ENCODE assay signal across 8 mouse cellular contexts in the genomic region with DNA sequence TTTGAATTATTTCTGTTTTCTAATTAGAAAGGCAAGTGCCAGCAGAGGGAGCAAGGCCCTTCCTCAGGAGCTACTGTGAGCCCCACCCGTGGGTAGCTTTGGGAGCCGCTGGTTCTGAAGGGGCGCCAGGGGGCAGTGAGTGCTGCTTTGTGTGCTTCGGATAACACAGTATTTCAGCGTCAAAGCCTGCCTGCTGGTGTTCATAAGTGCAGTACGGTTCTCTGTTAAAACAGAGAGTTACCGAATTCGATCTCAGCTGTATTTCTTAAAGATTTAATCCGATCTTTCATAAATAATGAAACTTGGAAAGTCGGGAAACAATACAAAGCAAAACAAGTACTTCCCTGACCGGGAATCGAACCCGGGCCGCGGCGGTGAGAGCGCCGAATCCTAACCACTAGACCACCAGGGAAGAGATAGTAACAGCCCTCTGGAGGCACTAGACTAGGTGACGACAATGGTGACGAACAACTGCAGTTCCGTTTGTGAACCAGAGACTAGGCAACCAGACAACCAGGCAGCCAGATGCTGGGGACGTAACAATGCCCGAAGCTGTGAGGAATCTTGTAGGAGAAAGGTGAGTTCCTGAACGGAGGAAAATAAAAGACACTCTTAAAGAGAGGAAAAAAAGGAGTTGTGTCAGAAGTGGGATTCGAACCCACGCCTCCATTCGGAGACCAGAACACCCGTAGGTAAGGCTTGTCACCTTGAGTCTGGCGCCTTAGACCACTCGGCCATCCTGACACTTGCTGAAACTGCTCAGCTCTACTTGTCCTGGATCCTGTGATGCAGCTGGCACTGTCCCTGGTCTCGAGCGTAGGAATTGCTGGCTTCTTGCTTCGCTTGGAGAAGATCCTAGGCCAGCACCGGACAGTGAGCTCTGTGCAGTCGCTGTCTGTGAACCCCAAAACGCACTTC. TPM values are rescaled to one million over a fixed set of nuclear protein-coding genes. Genes with fewer than 3 reads are reported as not detected.
DNase-seq lines count a peak whose midpoint lies in the region; ATAC-seq and TF ChIP-seq lines count a peak whose summit lies in the region.

No protein-coding gene starts in this region.

- no peaks in the 10 kb centered on the region for H3K27me3 ChIP-seq in heart, embryonic 12.5 days (replicated peaks)
- H3K27me3 ChIP-seq in kidney, postnatal 0 days (ENCODE audit: insufficient read depth, low read length) = no peaks in the 10 kb centered on the region
- H3K27me3 ChIP-seq in liver, embryonic 11.5 days (replicated peaks; ENCODE audit: control insufficient read depth, insufficient read depth, low read length) = no peaks in the 10 kb centered on the region
- H3K27me3 ChIP-seq in stomach, embryonic 14.5 days (ENCODE audit: control insufficient read depth, insufficient read depth, low read length) = no peaks in the 10 kb centered on the region

- ATAC-seq in erythroid progenitor cell, adult 5-6 weeks (replicated peaks; ENCODE audit: low FRiP score, poor library complexity, severe bottlenecking) = peak; percentile 80
- peak; percentile 91 for ATAC-seq in heart, embryonic 12.5 days (ENCODE audit: insufficient number of reproducible peaks, low FRiP score)
- ATAC-seq in kidney, postnatal 0 days (replicated peaks; ENCODE audit: low FRiP score, low read depth) = peak; percentile 91
- peak; percentile 87 for ATAC-seq in liver, embryonic 11.5 days (replicated peaks; ENCODE audit: low FRiP score)
- peak; percentile 92 for ATAC-seq in stomach, embryonic 14.5 days (ENCODE audit: insufficient number of reproducible peaks, insufficient read depth, low FRiP score, low read depth)

- peak; percentile 95 for DNase-seq in CD4-positive helper T cell, adult 2 months (ENCODE audit: low read depth, low spot score)
- peak; percentile 91 for DNase-seq in brain, embryonic 18.5 days (ENCODE audit: low read depth, low spot score)
- DNase-seq in kidney, postnatal 0 days (ENCODE audit: low spot score) = peak; percentile 98
- peak; percentile 100 for DNase-seq in liver, embryonic 11.5 days (ENCODE audit: low spot score)
- DNase-seq in naive thymus-derived CD4-positive, alpha-beta T cell, adult 2 months (ENCODE audit: low read depth) = peak; percentile 97

- TF ChIP-seq CTCF in kidney, postnatal 0 days (IDR thresholded peaks at IDR 0.05; ENCODE audit: low read depth) = peak; percentile 94

- H3K9me3 ChIP-seq in heart, embryonic 12.5 days (replicated peaks) = no peaks in the 10 kb centered on the region
- H3K9me3 ChIP-seq in kidney, postnatal 0 days (replicated peaks; ENCODE audit: low read length) = no peaks in the 10 kb centered on the region
- no peaks in the 10 kb centered on the region for H3K9me3 ChIP-seq in liver, embryonic 11.5 days (ENCODE audit: control insufficient read depth, low read length)
- H3K9me3 ChIP-seq in stomach, embryonic 14.5 days (ENCODE audit: control insufficient read depth, low read depth, low read length) = no peaks in the 10 kb centered on the region

- H3K36me3 ChIP-seq in heart, embryonic 12.5 days = no peaks in the 10 kb centered on the region
- no peaks in the 10 kb centered on the region for H3K36me3 ChIP-seq in kidney, postnatal 0 days (ENCODE audit: insufficient read depth, low read length)
- H3K36me3 ChIP-seq in liver, embryonic 11.5 days (ENCODE audit: control insufficient read depth, insufficient read depth, low read length) = no peaks in the 10 kb centered on the region
- H3K36me3 ChIP-seq in stomach, embryonic 14.5 days (ENCODE audit: control insufficient read depth, insufficient read depth, low read length) = no peaks in the 10 kb centered on the region

- WGBS in heart, embryonic 12.5 days = under 1% methylated on average over 36 of the region's 36 CpGs
- WGBS in kidney, postnatal 0 days = under 1% methylated on average over 36 of the region's 36 CpGs
- under 1% methylated on average over 36 of the region's 36 CpGs for WGBS in liver, embryonic 11.5 days
- under 1% methylated on average over 36 of the region's 36 CpGs for WGBS in stomach, embryonic 14.5 days

- peaks cover 10% of the 10 kb centered on the region for H3K4me1 ChIP-seq in heart, embryonic 12.5 days (replicated peaks)
- peaks cover under 1% of the 10 kb centered on the region for H3K4me1 ChIP-seq in kidney, postnatal 0 days (replicated peaks; ENCODE audit: insufficient read depth, low read length)
- H3K4me1 ChIP-seq in liver, embryonic 11.5 days (replicated peaks; ENCODE audit: control insufficient read depth, insufficient read depth, low read length) = peaks cover 5% of the 10 kb centered on the region; the same call in 1 of the 2 replicates
- H3K4me1 ChIP-seq in stomach, embryonic 14.5 days (ENCODE audit: control insufficient read depth, insufficient read depth, low read length) = peaks cover 5% of the 10 kb centered on the region

- H3K4me3 ChIP-seq in heart, embryonic 12.5 days = peak overlapping the region; percentile 66
- peak overlapping the region; percentile 41 for H3K4me3 ChIP-seq in kidney, postnatal 0 days (replicated peaks; ENCODE audit: low read depth, low read length)
- peak overlapping the region; percentile 73 for H3K4me3 ChIP-seq in liver, embryonic 11.5 days (ENCODE audit: low read depth, low read length)
- H3K4me3 ChIP-seq in stomach, embryonic 14.5 days (ENCODE audit: low read depth, low read length) = peak overlapping the region; percentile 54

- H3K9ac ChIP-seq in heart, embryonic 12.5 days = peak overlapping the region; percentile 72
- H3K9ac ChIP-seq in kidney, postnatal 0 days (ENCODE audit: low read depth, low read length) = peak overlapping the region; percentile 43
- H3K9ac ChIP-seq in liver, embryonic 11.5 days (ENCODE audit: low read depth, low read length) = peak overlapping the region; percentile 74
- H3K9ac ChIP-seq in stomach, embryonic 14.5 days (replicated peaks; ENCODE audit: low read depth, low read length) = peak overlapping the region; percentile 48

- H3K4me2 ChIP-seq in heart, embryonic 12.5 days = peak overlapping the region; percentile 61
- peak overlapping the region; percentile 49 for H3K4me2 ChIP-seq in kidney, postnatal 0 days (ENCODE audit: low read length)
- H3K4me2 ChIP-seq in liver, embryonic 11.5 days = peak overlapping the region; percentile 69
- H3K4me2 ChIP-seq in stomach, embryonic 14.5 days (replicated peaks; ENCODE audit: low read depth, low read length) = peak overlapping the region; percentile 50

- peak overlapping the region; percentile 80 for H3K27ac ChIP-seq in heart, embryonic 12.5 days (ENCODE audit: poor library complexity, severe bottlenecking)
- H3K27ac ChIP-seq in kidney, postnatal 0 days = peak overlapping the region; percentile 81
- peak overlapping the region; percentile 93 for H3K27ac ChIP-seq in liver, embryonic 11.5 days (ENCODE audit: low read depth, low read length)
- peak overlapping the region; percentile 92 for H3K27ac ChIP-seq in stomach, embryonic 14.5 days (ENCODE audit: low read length)

RNA-seq across cellular contexts. Expression of a gene that starts 4.8 kb away (rescaled TPM):
- total RNA-seq in erythroid progenitor cell, adult 5-6 weeks (2015; ENCODE audit: low replicate concordance) = 4.6 and 17.7 TPM in 2 replicates
- 17.1 and 19.1 TPM in 2 replicates for total RNA-seq in erythroid progenitor cell, adult 5-6 weeks (2017; ENCODE audit: low replicate concordance)
- polyA plus RNA-seq in heart, embryonic 12.5 days (2016; fragmentation: Nextera tagmentation; extraction: Ambion mirVana) = 14.9 and 15.5 TPM in 2 replicates
- 11.5 and 15.2 TPM in 2 replicates for polyA plus RNA-seq in kidney, postnatal 0 days (2015; fragmentation: Nextera tagmentation; extraction: Ambion mirVana)
- polyA plus RNA-seq in liver, embryonic 11.5 days (2014; fragmentation: Nextera tagmentation; extraction: Ambion mirVana) = 18.3 and 19.2 TPM in 2 replicates
- 19.8 and 21.3 TPM in 2 replicates for polyA plus RNA-seq in stomach, embryonic 14.5 days (2014; fragmentation: Nextera tagmentation; extraction: Ambion mirVana)

RNA-seq across cellular contexts. Expression of a gene that starts 27.5 kb away (rescaled TPM):
- total RNA-seq in erythroid progenitor cell, adult 5-6 weeks (2015; ENCODE audit: low replicate concordance) = 4.3 and 10.9 TPM in 2 replicates
- total RNA-seq in erythroid progenitor cell, adult 5-6 weeks (2017; ENCODE audit: low replicate concordance) = 2.7 and 9.5 TPM in 2 replicates
- not detected in 2 replicates for polyA plus RNA-seq in heart, embryonic 12.5 days (2016; fragmentation: Nextera tagmentation; extraction: Ambion mirVana)
- 0.07 TPM in 1 of 2 replicates, not detected in the other for polyA plus RNA-seq in kidney, postnatal 0 days (2015; fragmentation: Nextera tagmentation; extraction: Ambion mirVana)
- 0.30 and 0.44 TPM in 2 replicates for polyA plus RNA-seq in liver, embryonic 11.5 days (2014; fragmentation: Nextera tagmentation; extraction: Ambion mirVana)
- not detected in 2 replicates for polyA plus RNA-seq in stomach, embryonic 14.5 days (2014; fragmentation: Nextera tagmentation; extraction: Ambion mirVana)

RNA-seq across cellular contexts. Expression of a gene that starts 28.0 kb away (rescaled TPM):
- 75.3 and 80.5 TPM in 2 replicates for total RNA-seq in erythroid progenitor cell, adult 5-6 weeks (2015; ENCODE audit: low replicate concordance)
- 27.6 and 39.9 TPM in 2 replicates for total RNA-seq in erythroid progenitor cell, adult 5-6 weeks (2017; ENCODE audit: low replicate concordance)
- 32.4 and 33.6 TPM in 2 replicates for polyA plus RNA-seq in heart, embryonic 12.5 days (2016; fragmentation: Nextera tagmentation; extraction: Ambion mirVana)
- polyA plus RNA-seq in kidney, postnatal 0 days (2015; fragmentation: Nextera tagmentation; extraction: Ambion mirVana) = 58.1 and 66.3 TPM in 2 replicates
- 50.6 and 50.7 TPM in 2 replicates for polyA plus RNA-seq in liver, embryonic 11.5 days (2014; fragmentation: Nextera tagmentation; extraction: Ambion mirVana)
- polyA plus RNA-seq in stomach, embryonic 14.5 days (2014; fragmentation: Nextera tagmentation; extraction: Ambion mirVana) = 41.8 and 44.9 TPM in 2 replicates

RNA-seq across cellular contexts. Expression of a gene that starts 28.4 kb away (rescaled TPM):
- 10.5 and 13.3 TPM in 2 replicates for total RNA-seq in erythroid progenitor cell, adult 5-6 weeks (2015; ENCODE audit: low replicate concordance)
- 19.8 and 118 TPM in 2 replicates for total RNA-seq in erythroid progenitor cell, adult 5-6 weeks (2017; ENCODE audit: low replicate concordance)
- 26.6 and 27.8 TPM in 2 replicates for polyA plus RNA-seq in heart, embryonic 12.5 days (2016; fragmentation: Nextera tagmentation; extraction: Ambion mirVana)
- 28.3 and 31.9 TPM in 2 replicates for polyA plus RNA-seq in kidney, postnatal 0 days (2015; fragmentation: Nextera tagmentation; extraction: Ambion mirVana)
- 20.5 and 25.3 TPM in 2 replicates for polyA plus RNA-seq in liver, embryonic 11.5 days (2014; fragmentation: Nextera tagmentation; extraction: Ambion mirVana)
- polyA plus RNA-seq in stomach, embryonic 14.5 days (2014; fragmentation: Nextera tagmentation; extraction: Ambion mirVana) = 22.4 and 24.2 TPM in 2 replicates

Comparison
In these comparisons a context has a peak if more than half of its experiments do, and no peak if none do; other contexts are left out.
1. Peak in every context shown above with its lines: DNase-seq, ATAC-seq, H3K4me3 ChIP-seq and H3K27ac ChIP-seq.